Mouse (Mus musculus) ovary, adult 18-20 months (tissue): ENCODE results near the gene St13.

ENCODE experiments used
- DNase-seq: peaks from one replicate; pipeline ENCODE4 v3.0.0; 2022; ENCODE audit warnings: low spot score, mixed read lengths

Gene St13

GRCm38 (mm10) chr15:81365246-81365645 is 34.6 kb downstream of the St13 start:
- no peak for DNase-seq

GRCm38 (mm10) chr15:81364271-81364670 is 35.6 kb downstream of the St13 start:
- no peak for DNase-seq

- no peak for DNase-seq
Measured at GRCm38 (mm10) chr15:81362501-81362900, 37.4 kb downstream of the St13 start.

GRCm38 (mm10) chr15:81361417-81362015 is 38.4 kb downstream of the St13 start:
- DNase-seq = no peak

GRCm38 (mm10) chr15:81361022-81361404 is 38.9 kb downstream of the St13 start:
- no peak for DNase-seq

GRCm38 (mm10) chr15:81360345-81361021 is 39.4 kb downstream of the St13 start, which contains the start of gene Slc25a17:
TSS of gene Slc25a17 (minus strand) at chr15:81360812.
- DNase-seq = peak; percentile 94

GRCm38 (mm10) chr15:81359421-81359820 is 40.5 kb downstream of the St13 start:
- no peak for DNase-seq

- no peak for DNase-seq
Measured at GRCm38 (mm10) chr15:81358943-81359342, 40.9 kb downstream of the St13 start.

GRCm38 (mm10) chr15:81356946-81357345 is 42.9 kb downstream of the St13 start:
- DNase-seq = no peak

- DNase-seq = no peak
Measured at GRCm38 (mm10) chr15:81355146-81355761, 44.6 kb downstream of the St13 start.

- DNase-seq = no peak
Measured at GRCm38 (mm10) chr15:81352638-81353037, 47.2 kb downstream of the St13 start.

- no peak for DNase-seq
Measured at GRCm38 (mm10) chr15:81350401-81350800, 49.5 kb downstream of the St13 start.

GRCm38 (mm10) chr15:81348366-81348765 is 51.5 kb downstream of the St13 start:
- no peak for DNase-seq

GRCm38 (mm10) chr15:81347466-81347865 is 52.4 kb downstream of the St13 start:
- DNase-seq = no peak

- no peak for DNase-seq
Measured at GRCm38 (mm10) chr15:81341426-81341825, 58.5 kb downstream of the St13 start.

GRCm38 (mm10) chr15:81339158-81339557 is 60.7 kb downstream of the St13 start:
- DNase-seq = no peak

GRCm38 (mm10) chr15:81336466-81336865 is 63.4 kb downstream of the St13 start:
- no peak for DNase-seq

GRCm38 (mm10) chr15:81332517-81332916 is 67.4 kb downstream of the St13 start:
- no peak for DNase-seq

GRCm38 (mm10) chr15:81330816-81331433 is 69.0 kb downstream of the St13 start:
- DNase-seq = no peak

- no peak for DNase-seq
Measured at GRCm38 (mm10) chr15:81329721-81330369, 70.0 kb downstream of the St13 start.

- no peak for DNase-seq
Measured at GRCm38 (mm10) chr15:81327501-81327900, 72.4 kb downstream of the St13 start.

- no peak for DNase-seq
Measured at GRCm38 (mm10) chr15:81324979-81325378, 74.9 kb downstream of the St13 start.
